Mouse (Mus musculus): ENCODE data around the gene Sgpp1. TPM values are rescaled to one million over a fixed set of nuclear protein-coding genes. Genes with fewer than 3 reads are reported as not detected.
"Not testable (repeated sequence)": the region's sequence is repeated elsewhere in the genome, so short reads cannot be mapped to it uniquely, and the experiment has no call there.

Sgpp1 gene
- polyA plus RNA-seq, 1 experiment from 2014 or later, result 13.8 TPM

DNA sequence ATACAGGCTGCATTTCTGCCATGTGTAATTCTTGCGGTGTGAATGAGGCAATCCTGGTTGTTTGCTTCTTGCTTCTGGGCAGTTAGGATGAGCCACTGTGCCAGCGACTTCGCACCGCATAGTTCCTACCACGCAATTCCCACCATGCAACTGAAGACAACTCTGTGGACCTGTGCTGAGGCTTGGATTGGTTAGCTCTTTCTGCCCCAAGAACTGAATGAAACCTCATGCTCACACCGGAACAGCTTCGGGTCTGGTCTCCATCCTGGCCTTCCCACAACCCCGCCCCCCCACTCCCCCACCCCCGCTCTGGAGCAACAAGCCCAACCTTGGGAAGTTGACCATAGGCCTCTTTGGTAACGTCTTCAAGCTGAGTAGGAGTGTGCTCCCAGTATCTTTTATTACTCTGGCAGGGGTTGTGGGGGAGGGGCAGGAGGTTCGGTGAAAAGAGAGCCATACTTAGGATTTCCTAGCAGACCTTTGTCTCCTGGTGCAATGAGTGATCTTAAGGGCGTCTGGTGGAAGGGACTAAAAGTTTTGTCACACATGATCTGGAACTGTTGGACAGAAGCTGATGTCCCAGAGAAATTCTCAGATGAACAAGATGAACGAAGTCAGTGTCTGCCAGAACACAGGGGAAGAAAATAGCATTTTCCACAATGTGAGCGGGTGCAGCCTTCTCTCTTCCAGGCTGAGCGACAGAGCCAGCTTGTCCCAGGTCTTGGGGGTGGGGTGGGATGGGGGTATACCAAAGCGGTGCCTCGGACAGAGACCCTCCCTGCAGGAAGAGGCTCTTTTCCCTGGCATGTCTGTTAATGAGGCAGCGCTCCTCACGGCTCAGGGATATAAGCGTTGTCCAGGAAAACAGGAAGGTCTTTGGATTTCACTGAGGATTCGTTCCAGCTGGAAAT, 34.1 kb downstream of the Sgpp1 start:
- peak overlapping the region; percentile 37; the same call in 1 of the 2 replicates for H3K9ac ChIP-seq (replicated peaks; ENCODE audit: low read length)
- DNase-seq (ENCODE audit: low spot score) (peak; percentile 46), ATAC-seq (replicated peaks; ENCODE audit: insufficient number of reproducible peaks, low FRiP score, low TSS enrichment, low read depth) (peak; percentile 59; the same call in 1 of the 2 replicates)
- no peaks in the 10 kb centered on the region for H3K27me3 ChIP-seq (ENCODE audit: control insufficient read depth, insufficient read depth, low read length)
- no peaks in the 10 kb centered on the region for H3K36me3 ChIP-seq (replicated peaks; ENCODE audit: control insufficient read depth, insufficient read depth, low read depth, low read length)
- no peak overlapping the region for H3K27ac ChIP-seq (replicated peaks; ENCODE audit: low read depth, low read length)
- no peak overlapping the region for H3K4me3 ChIP-seq (ENCODE audit: low read depth, low read length)
- peak overlapping the region; percentile 30 for H3K4me2 ChIP-seq (ENCODE audit: low read depth, low read length)
- H3K9me3 ChIP-seq (replicated peaks; ENCODE audit: control insufficient read depth, low read length), result no peaks in the 10 kb centered on the region
- 39% methylated on average over 21 of the region's 21 CpGs for WGBS
- H3K4me1 ChIP-seq (ENCODE audit: control insufficient read depth, insufficient read depth, low read length), result peaks cover 4% of the 10 kb centered on the region

DNA sequence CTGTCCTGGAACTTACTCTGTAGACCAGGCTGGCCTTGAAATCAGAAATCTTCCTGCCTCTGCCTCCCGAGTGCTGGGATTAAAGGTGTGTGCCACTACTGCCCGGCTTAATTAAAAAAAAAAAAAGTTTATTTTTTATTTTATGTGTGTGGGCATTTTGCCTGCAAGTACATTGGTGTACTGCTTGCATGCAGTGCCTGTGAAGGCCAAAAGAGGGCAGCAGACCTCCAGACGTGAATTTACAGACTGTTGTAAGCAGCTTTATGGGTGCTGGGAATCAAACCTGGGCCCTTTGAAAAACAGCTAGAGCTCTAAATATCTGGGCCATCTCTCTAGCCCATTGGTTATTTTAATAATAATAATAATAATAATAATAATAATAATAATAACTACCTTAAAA, 36.8 kb downstream of the Sgpp1 start:
- WGBS, result 89% methylated on average over 3 of the region's 3 CpGs
- H3K9ac ChIP-seq (replicated peaks; ENCODE audit: low read length), result no peak overlapping the region
- no peaks in the 10 kb centered on the region for H3K27me3 ChIP-seq (ENCODE audit: control insufficient read depth, insufficient read depth, low read length)
- ATAC-seq (replicated peaks; ENCODE audit: insufficient number of reproducible peaks, low FRiP score, low TSS enrichment, low read depth) (no peak), DNase-seq (ENCODE audit: low spot score) (no peak)
- peaks cover 4% of the 10 kb centered on the region for H3K4me1 ChIP-seq (ENCODE audit: control insufficient read depth, insufficient read depth, low read length)
- no peak overlapping the region for H3K4me2 ChIP-seq (ENCODE audit: low read depth, low read length)
- H3K36me3 ChIP-seq (replicated peaks; ENCODE audit: control insufficient read depth, insufficient read depth, low read depth, low read length), result no peaks in the 10 kb centered on the region
- H3K9me3 ChIP-seq (replicated peaks; ENCODE audit: control insufficient read depth, low read length), result no peaks in the 10 kb centered on the region
- no peak overlapping the region for H3K27ac ChIP-seq (replicated peaks; ENCODE audit: low read depth, low read length)
- H3K4me3 ChIP-seq (ENCODE audit: low read depth, low read length), result no peak overlapping the region

DNA sequence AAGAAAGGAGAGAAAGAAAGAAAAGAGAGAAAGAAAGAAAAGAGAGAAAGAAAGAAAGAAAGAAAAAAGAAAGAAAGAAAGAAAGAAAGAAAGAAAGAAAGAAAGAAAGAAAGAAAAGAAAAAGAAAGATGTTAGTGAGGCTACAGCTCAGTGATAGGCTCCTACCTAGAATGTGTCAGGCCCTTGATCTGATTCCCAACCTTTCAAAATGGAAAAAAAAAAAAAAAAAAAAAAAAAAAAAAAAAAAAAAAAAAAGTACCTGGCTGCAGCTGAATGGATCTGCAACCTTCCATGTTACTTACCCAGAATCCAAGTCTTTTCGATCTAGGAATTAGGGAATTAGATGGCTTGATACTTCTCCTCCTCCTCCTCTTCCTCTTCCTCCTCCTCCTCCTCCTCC, 39.7 kb downstream of the Sgpp1 start:
- not testable (repeated sequence) for H3K27me3 ChIP-seq (ENCODE audit: control insufficient read depth, insufficient read depth, low read length); DNase-seq (ENCODE audit: low spot score); H3K9ac ChIP-seq (replicated peaks; ENCODE audit: low read length); H3K27ac ChIP-seq (replicated peaks; ENCODE audit: low read depth, low read length); ATAC-seq (replicated peaks; ENCODE audit: insufficient number of reproducible peaks, low FRiP score, low TSS enrichment, low read depth); H3K4me2 ChIP-seq (ENCODE audit: low read depth, low read length); H3K4me1 ChIP-seq (ENCODE audit: control insufficient read depth, insufficient read depth, low read length); H3K4me3 ChIP-seq (ENCODE audit: low read depth, low read length); H3K36me3 ChIP-seq (replicated peaks; ENCODE audit: control insufficient read depth, insufficient read depth, low read depth, low read length); H3K9me3 ChIP-seq (replicated peaks; ENCODE audit: control insufficient read depth, low read length)
- 100% methylated on average over 1 of the region's 1 CpGs for WGBS

DNA sequence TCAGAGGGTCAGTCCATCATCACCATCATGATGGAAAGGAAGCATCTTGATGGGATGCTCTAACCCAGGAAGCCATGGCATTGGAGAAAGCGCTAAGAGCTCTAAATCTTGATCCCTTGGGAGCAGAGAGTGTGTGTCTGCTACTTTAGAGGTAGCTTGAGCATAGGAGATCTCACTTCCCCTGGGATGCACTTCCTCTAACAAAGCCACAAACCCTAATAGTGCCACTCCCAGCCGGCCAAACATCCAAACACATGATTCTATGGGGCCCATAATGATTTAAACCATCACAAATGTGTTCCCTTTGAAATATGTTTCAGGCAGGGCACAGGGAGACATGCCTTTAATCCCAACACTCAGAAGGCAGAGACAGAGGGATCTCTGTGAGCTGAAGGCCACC, 46.5 kb downstream of the Sgpp1 start:
- H3K36me3 ChIP-seq (replicated peaks; ENCODE audit: control insufficient read depth, insufficient read depth, low read depth, low read length), result no peaks in the 10 kb centered on the region
- no peak overlapping the region for H3K27ac ChIP-seq (replicated peaks; ENCODE audit: low read depth, low read length)
- 85% methylated on average over 2 of the region's 2 CpGs for WGBS
- H3K4me2 ChIP-seq (ENCODE audit: low read depth, low read length), result no peak overlapping the region
- DNase-seq (ENCODE audit: low spot score), result no peak
- H3K27me3 ChIP-seq (ENCODE audit: control insufficient read depth, insufficient read depth, low read length), result no peaks in the 10 kb centered on the region
- no peak overlapping the region for H3K9ac ChIP-seq (replicated peaks; ENCODE audit: low read length)
- no peak for ATAC-seq (replicated peaks; ENCODE audit: insufficient number of reproducible peaks, low FRiP score, low TSS enrichment, low read depth)
- H3K4me1 ChIP-seq (ENCODE audit: control insufficient read depth, insufficient read depth, low read length), result no peaks in the 10 kb centered on the region
- no peaks in the 10 kb centered on the region for H3K9me3 ChIP-seq (replicated peaks; ENCODE audit: control insufficient read depth, low read length)
- H3K4me3 ChIP-seq (ENCODE audit: low read depth, low read length), result no peak overlapping the region

DNA sequence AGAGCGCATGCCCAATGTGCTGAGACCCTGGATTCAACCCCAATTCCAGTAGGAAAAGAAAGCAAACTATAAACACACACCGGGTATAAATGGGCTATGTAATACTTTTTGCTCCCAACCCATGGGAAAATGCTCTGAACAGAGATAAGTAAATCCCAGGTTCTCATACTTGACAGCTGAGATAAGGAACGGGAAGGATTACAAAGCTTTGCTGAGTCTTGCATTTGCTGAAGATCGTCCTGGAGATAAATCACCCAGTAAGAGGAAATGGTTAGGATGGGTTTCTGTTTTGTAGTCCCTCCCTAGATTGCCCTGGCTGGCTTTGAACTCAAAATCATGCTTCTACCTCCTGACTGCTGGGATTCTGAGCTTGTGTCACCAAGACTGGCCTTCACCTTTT, 48.2 kb downstream of the Sgpp1 start:
- no peak for ATAC-seq (replicated peaks; ENCODE audit: insufficient number of reproducible peaks, low FRiP score, low TSS enrichment, low read depth)
- Histone ChIP-seq H3K27ac (replicated peaks; ENCODE audit: low read depth, low read length) (no peak overlapping the region), H3K4me3 (ENCODE audit: low read depth, low read length) (no peak overlapping the region), H3K36me3 (replicated peaks; ENCODE audit: control insufficient read depth, insufficient read depth, low read depth, low read length) (no peaks in the 10 kb centered on the region), H3K27me3 (ENCODE audit: control insufficient read depth, insufficient read depth, low read length) (no peaks in the 10 kb centered on the region), H3K9ac (replicated peaks; ENCODE audit: low read length) (no peak overlapping the region), H3K4me1 (ENCODE audit: control insufficient read depth, insufficient read depth, low read length) (no peaks in the 10 kb centered on the region), H3K4me2 (ENCODE audit: low read depth, low read length) (no peak overlapping the region), H3K9me3 (replicated peaks; ENCODE audit: control insufficient read depth, low read length) (no peaks in the 10 kb centered on the region)
- DNase-seq (ENCODE audit: low spot score), result no peak
- 68% methylated on average over 4 of the region's 4 CpGs for WGBS

DNA sequence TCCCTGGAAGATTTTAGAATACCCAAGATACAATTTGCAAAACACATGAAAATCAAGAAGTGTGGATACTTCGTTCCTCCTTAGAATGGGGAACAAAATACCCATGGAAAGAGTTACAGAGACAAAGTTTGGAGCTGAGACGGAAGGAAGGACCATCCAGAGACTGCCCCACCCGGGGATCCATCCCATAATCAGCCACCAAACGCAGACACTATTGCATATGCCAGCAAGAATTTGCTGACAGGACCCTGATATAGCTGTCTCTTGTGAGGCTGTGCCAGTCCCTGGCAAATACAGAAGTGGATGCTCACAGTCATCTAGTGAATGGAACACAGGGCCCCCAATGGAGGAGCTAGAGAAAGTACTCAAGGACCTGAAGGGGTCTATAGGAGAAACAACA, 51.5 kb downstream of the Sgpp1 start:
- 84% methylated on average over 4 of the region's 4 CpGs for WGBS
- ATAC-seq (replicated peaks; ENCODE audit: insufficient number of reproducible peaks, low FRiP score, low TSS enrichment, low read depth); H3K9me3 ChIP-seq (replicated peaks; ENCODE audit: control insufficient read depth, low read length); H3K4me3 ChIP-seq (ENCODE audit: low read depth, low read length); H3K36me3 ChIP-seq (replicated peaks; ENCODE audit: control insufficient read depth, insufficient read depth, low read depth, low read length); H3K4me2 ChIP-seq (ENCODE audit: low read depth, low read length); H3K27me3 ChIP-seq (ENCODE audit: control insufficient read depth, insufficient read depth, low read length); DNase-seq (ENCODE audit: low spot score); H3K27ac ChIP-seq (replicated peaks; ENCODE audit: low read depth, low read length); H3K4me1 ChIP-seq (ENCODE audit: control insufficient read depth, insufficient read depth, low read length); H3K9ac ChIP-seq (replicated peaks; ENCODE audit: low read length): not testable (repeated sequence)

DNA sequence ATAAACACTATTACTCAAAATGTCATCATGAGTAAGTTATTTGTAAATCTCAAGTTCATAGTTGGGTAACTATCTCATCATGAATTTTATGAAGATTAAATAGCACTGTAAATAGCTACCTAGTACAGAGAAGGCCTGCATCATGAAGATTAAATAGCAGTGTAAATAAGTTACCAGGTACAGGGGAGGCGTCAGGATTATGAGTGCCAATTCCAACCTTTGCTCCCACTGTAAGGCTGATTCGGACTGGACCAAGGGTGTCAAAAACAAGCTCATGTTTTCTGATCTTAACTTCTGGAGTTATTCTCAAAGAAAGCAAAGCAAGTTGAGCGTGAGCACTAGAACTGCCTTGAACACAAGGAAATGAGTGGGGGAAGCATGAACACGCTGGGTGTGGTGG, 51.9 kb downstream of the Sgpp1 start:
- H3K9ac ChIP-seq (replicated peaks; ENCODE audit: low read length), result no peak overlapping the region
- 89% methylated on average over 4 of the region's 4 CpGs for WGBS
- no peak for ATAC-seq (replicated peaks; ENCODE audit: insufficient number of reproducible peaks, low FRiP score, low TSS enrichment, low read depth)
- no peaks in the 10 kb centered on the region for H3K9me3 ChIP-seq (replicated peaks; ENCODE audit: control insufficient read depth, low read length)
- no peaks in the 10 kb centered on the region for H3K27me3 ChIP-seq (ENCODE audit: control insufficient read depth, insufficient read depth, low read length)
- DNase-seq (ENCODE audit: low spot score), result no peak
- no peak overlapping the region for H3K4me2 ChIP-seq (ENCODE audit: low read depth, low read length)
- no peaks in the 10 kb centered on the region for H3K4me1 ChIP-seq (ENCODE audit: control insufficient read depth, insufficient read depth, low read length)
- no peak overlapping the region for H3K4me3 ChIP-seq (ENCODE audit: low read depth, low read length)
- no peaks in the 10 kb centered on the region for H3K36me3 ChIP-seq (replicated peaks; ENCODE audit: control insufficient read depth, insufficient read depth, low read depth, low read length)
- no peak overlapping the region for H3K27ac ChIP-seq (replicated peaks; ENCODE audit: low read depth, low read length)

DNA sequence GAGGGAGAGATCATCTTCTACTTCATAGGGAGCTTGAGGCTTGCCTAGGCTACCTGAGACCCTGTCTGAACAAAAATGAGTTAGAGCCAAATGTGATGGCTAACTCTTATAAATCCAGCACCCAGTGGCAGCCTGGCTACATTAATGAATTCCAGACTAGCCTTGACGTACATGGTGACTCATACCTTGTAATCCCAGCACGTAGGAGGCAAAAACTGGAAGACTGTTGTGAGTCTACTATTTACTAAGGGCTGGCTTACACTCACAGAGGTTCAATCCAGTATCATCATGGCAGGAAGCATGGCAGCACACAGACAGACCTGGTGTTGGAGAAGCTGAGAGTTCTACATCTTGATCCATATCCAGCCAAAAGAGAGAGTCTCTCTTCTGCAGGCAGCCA, 52.7 kb downstream of the Sgpp1 start:
- DNase-seq (ENCODE audit: low spot score) (no peak), ATAC-seq (replicated peaks; ENCODE audit: insufficient number of reproducible peaks, low FRiP score, low TSS enrichment, low read depth) (no peak)
- no peaks in the 10 kb centered on the region for H3K9me3 ChIP-seq (replicated peaks; ENCODE audit: control insufficient read depth, low read length)
- no peak overlapping the region for H3K27ac ChIP-seq (replicated peaks; ENCODE audit: low read depth, low read length)
- H3K9ac ChIP-seq (replicated peaks; ENCODE audit: low read length), result no peak overlapping the region
- 75% methylated on average over 2 of the region's 2 CpGs for WGBS
- no peaks in the 10 kb centered on the region for H3K27me3 ChIP-seq (ENCODE audit: control insufficient read depth, insufficient read depth, low read length)
- H3K36me3 ChIP-seq (replicated peaks; ENCODE audit: control insufficient read depth, insufficient read depth, low read depth, low read length), result no peaks in the 10 kb centered on the region
- no peak overlapping the region for H3K4me3 ChIP-seq (ENCODE audit: low read depth, low read length)
- H3K4me2 ChIP-seq (ENCODE audit: low read depth, low read length), result no peak overlapping the region
- H3K4me1 ChIP-seq (ENCODE audit: control insufficient read depth, insufficient read depth, low read length), result no peaks in the 10 kb centered on the region
